Mouse (Mus musculus): ENCODE measurements around the gene Krtap31-1.
"Not testable (repeated sequence)": the region's sequence is repeated elsewhere in the genome, so short reads cannot be mapped to it uniquely, and the experiment has no call there.

Krtap31-1 gene

DNA sequence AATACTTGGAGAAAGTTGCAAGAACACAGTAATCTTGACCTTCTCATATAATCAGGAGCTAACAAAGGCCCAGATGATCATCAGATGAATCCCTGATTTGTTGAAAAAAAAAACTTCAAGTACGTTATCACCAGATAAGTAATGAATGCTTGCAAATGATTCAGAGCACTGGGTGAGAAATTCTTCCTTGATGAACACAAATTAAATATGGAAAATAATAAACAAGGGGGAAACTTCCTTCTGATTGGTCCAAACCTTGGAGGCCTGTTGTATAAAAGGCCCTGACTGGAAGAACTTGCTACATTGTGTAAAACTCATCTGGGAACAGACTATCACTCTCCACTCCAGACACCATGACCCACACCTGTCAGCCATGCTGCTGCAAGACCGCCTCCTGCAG, at the start of gene Krtap31-1:
TSS of gene Krtap31-1 (plus strand) at position 301 of the 400 bp plus-strand sequence.
- no peak for DNase-seq

DNA sequence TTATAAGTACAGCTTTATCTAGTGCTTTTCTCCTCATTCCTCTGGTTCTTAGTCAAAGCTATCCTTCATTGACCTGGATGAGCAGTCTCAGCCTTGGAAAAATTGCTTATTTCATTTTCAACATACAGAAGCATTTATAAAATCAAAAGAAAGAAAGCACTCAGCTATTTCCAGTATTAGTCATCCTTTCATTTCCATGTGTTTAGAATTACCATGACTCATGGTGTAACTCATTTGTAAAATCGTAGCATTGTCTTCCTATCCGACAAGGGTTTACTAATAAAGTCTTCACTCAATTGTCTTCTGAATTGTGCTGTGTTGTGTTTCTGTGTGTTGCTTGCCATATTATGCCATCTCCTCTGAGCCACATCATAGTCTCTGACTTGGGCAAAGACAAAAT, 49.0 kb upstream of the Krtap31-1 start:
- DNase-seq = no peak

DNA sequence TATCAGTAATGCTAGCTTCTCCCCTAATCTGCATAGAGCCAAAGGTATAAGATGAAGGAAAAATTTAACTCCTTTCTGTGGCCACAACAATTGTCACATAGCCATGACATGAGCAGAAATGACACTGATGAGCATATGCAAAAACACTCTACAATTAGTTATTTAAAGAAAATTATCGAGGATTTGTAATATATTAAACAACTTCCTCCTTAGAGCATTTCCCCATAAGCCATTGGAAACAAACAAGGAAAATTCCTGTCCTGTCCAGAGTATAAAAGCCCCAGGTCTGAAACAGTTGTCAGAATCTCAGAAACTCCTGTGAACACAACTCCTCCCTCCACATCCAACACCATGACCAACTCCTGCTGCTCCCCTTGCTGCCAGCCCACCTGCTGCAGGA, 43.5 kb upstream of the Krtap31-1 start, which contains the start of gene Gm11559:
TSS of gene Gm11559 (plus strand) at position 301 of the 400 bp plus-strand sequence.
- not testable (repeated sequence) for DNase-seq

DNA sequence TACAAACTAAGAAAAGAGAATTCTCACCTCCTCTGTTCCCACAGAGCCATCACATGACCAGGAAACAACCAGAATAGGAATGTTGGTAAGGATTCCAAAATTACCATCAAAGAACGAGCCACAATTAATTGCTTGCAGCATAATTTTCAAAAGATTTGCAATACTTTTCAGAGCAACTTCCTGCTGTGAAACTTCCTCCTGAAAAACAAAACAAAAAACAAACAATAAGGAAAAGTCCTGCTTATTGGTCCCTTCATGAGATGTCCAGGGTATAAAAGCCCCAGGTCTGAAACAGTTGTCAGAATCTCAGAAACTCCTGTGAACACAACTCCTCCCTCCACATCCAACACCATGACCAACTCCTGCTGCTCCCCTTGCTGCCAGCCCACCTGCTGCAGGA, 34.6 kb upstream of the Krtap31-1 start, which contains the start of gene Krtap9-1:
TSS of gene Krtap9-1 (plus strand) at position 301 of the 400 bp plus-strand sequence.
- not testable (repeated sequence) for DNase-seq

DNA sequence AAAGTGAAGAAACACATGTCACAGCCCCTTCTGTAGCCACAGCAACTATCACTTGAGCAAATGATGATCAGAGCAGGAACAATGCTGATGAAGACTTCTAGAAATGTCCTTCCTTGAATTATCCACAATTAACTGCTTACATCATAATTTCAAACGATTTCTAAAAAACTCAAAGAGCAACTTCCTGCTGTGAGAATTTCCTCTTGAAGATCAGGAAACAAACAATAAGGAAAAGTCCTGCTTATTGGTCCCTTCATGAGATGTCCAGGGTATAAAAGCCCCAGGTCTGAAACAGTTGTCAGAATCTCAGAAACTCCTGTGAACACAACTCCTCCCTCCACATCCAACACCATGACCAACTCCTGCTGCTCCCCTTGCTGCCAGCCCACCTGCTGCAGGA, 28.8 kb upstream of the Krtap31-1 start, which contains the start of gene Gm11567:
TSS of gene Gm11567 (plus strand) at position 301 of the 400 bp plus-strand sequence.
- DNase-seq = not testable (repeated sequence)

DNA sequence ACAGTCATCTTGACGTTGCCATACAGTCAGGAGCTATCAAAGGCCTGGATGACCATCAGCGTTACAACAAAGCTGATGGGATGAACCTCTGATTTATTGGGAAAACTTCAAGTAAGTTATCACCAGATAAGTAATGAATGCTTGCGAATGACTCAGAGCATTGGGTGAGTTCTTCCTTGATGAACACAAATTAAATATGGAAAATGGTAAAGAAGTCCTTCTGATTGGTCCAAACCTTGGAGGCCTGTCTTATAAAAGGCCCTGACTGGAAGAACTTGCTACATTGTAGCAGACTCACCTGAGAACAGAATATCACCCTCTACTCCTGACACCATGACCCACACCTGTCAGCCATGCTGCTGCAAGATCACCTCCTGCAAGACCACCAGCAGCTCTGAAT, 6.7 kb downstream of the Krtap31-1 start, which contains the start of gene Gm11565:
TSS of gene Gm11565 (plus strand) at position 301 of the 400 bp plus-strand sequence.
- no peak for DNase-seq

DNA sequence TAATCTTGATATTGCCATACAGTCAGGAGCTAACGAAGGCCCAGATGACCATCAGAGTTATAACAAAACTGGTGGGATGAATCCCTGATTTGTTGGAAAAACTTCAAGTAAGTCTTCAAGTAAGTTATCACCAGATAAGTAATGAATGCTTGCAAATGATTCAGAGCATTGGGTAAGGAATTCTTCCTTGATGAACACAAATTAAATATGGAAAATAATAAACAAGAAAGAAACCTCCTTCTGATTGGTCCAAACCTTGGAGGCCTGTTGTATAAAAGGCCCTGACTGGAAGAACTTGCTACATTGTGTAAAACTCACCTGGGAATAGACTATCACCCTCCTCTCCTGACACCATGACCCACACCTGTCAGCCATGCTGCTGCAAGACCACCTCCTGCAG, 28.3 kb downstream of the Krtap31-1 start, which contains the start of gene Krtap31-2:
TSS of gene Krtap31-2 (plus strand) at position 301 of the 400 bp plus-strand sequence.
- DNase-seq = no peak

DNA sequence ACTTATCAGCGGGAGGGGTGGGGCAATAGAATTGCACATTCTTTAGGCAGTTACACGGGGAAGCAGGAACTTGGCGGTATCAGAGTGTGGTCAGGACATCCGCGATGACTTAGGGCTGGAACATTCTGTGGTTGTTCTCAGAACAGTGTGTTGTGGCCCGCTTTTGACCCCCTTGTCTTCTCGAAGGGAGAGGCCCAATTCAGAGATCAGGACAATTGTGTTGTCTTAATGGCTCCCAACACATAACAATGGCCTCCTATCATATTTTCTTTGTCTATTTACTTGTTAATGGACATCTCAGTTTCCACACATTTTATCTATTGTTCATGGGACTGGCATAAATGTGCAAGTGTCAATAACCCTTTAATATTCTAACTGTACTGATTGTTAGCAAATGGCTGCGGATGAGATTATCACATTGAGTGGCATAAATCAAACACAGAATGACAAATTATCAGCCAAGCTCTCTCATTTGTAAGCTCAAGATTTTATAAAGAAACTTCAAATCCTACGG, 30.1 kb downstream of the Krtap31-1 start:
- no peak for DNase-seq

DNA sequence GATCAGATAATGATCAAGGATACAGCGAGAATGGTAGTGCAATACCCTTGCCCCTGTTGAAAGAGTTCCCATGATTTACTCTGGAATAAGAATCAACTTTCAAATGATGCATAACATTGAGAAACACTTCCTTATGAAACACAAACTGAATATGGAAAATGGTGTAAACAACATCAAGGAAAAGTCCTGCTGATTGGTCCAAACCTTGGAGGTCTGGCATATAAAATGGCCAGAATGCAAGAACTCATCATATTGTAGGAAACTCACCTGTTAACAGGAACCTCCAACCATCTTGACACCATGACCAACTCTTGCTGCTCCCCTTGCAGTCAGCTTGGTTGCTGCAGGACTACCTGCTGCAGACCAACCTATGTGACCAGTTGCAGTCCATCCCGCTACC, 40.5 kb downstream of the Krtap31-1 start, which contains the start of gene Krtap9-5:
TSS of gene Krtap9-5 (plus strand) at position 301 of the 400 bp plus-strand sequence.
- DNase-seq = no peak

All from kidney, adult 8-10 months (tissue).